Mouse (Mus musculus) lung, adult 2 months (tissue): ENCODE results near the gene Elovl5.

Source experiments
- CTCF ChIP-seq: fragments of 200-500 bp; IDR thresholded peaks from 2 replicates; pipeline ENCODE4 v1.5.1; 2011; ENCODE audit warnings: mild to moderate bottlenecking, low read length, control low read depth; ENCODE audit not compliant: insufficient read depth
- POLR2A ChIP-seq: fragments of 200-500 bp; IDR thresholded peaks from 2 replicates; pipeline ENCODE4 v1.6.1; 2011; ENCODE audit warnings: low read depth, mild to moderate bottlenecking, control low read depth, low read length, borderline replicate concordance; ENCODE audit errors: extremely low read depth

DNA sequence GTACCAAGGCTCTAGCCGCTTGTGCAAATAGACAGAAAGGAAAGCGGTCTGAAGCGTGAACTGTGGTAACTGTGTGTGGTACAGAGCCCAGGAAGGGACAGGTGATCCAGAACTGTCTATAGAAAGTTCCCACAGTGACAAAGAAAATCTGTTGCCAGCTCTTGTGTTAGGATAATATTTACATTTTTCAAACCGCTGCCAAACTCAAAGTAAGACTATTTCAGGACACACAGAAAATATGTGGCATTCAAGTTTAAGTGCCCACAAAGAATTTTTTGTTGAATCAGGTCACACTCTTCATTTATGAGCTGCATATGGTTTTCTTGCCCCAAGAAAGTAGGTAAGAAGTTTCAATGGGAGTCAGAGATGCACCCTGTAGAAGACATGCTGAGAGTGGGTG is 115.8 kb downstream of the Elovl5 start:
- TF ChIP-seq POLR2A (no peak), CTCF (no peak)
